Mouse (Mus musculus): ENCODE data around the gene Eif6. TPM values are rescaled to one million over a fixed set of nuclear protein-coding genes. Genes with fewer than 3 reads are reported as not detected.
A peak's percentile ranks its signal among the peaks of the same experiment; 100 is the strongest.

Eif6 gene
- 179 and 182 TPM in 2 replicates for polyA plus RNA-seq (2015; fragmentation: Nextera tagmentation; extraction: Ambion mirVana)

DNA sequence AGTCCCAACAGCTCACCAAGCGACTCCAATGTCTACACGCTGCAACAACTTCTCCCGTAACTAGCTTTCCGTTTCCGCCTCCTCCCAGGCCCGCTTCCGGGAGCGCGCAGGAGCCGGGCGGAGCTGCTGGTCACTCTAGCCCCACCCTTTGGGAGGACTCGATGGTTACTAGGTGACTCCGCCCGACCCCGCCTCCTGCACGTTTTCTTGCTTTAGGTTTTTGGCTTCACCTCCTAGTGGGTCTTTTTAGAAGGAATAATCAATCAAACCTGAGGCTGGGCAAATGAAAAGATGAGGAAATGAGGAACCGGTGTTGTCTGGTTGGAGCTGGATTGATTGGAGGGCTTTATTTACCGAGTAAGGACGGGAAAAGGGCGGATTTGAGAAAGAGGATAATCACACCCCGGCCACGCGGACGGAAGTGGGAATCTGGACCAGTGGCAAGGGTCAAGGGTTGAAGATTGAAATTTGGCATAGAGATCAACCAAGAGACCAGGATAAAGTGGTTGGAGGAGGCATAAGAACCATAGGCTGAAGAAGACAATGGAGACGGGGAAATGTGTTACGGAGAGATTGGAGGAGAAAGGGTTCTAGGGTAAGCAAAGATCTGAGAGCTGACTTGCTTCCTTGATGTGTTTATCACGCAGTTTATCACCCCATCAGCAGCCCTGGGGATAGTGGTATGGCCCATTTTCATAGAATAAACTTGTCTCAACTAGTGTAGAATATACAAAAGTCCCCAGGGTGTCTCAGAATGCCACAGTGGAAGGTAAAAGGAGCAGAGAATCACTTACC lies at the start of gene Eif6:
Eif6 (minus strand) TSS at position 296 of the 795 bp plus-strand sequence.
- peak within 1 kb of the TSS; percentile 88 for H3K27ac ChIP-seq
- H3K4me3 ChIP-seq (replicated peaks): peak within 1 kb of the TSS; percentile 85
- peaks cover 28% of the 10 kb centered on the region for H3K4me1 ChIP-seq (replicated peaks)
- H3K27me3 ChIP-seq: no peaks in the 10 kb centered on the region
- H3K4me2 ChIP-seq: peak within 1 kb of the TSS; percentile 86
- peaks cover 24% of the 10 kb centered on the region for H3K36me3 ChIP-seq
- peak within 1 kb of the TSS; percentile 88 for H3K9ac ChIP-seq
- DNase-seq (peak; percentile 71), ATAC-seq (ENCODE audit: low read depth) (peak; percentile 91)
- no peaks in the 10 kb centered on the region for H3K9me3 ChIP-seq (replicated peaks)
- WGBS (ENCODE audit: insufficient replicate concordance): 1% methylated on average over 27 of the region's 27 CpGs

DNA sequence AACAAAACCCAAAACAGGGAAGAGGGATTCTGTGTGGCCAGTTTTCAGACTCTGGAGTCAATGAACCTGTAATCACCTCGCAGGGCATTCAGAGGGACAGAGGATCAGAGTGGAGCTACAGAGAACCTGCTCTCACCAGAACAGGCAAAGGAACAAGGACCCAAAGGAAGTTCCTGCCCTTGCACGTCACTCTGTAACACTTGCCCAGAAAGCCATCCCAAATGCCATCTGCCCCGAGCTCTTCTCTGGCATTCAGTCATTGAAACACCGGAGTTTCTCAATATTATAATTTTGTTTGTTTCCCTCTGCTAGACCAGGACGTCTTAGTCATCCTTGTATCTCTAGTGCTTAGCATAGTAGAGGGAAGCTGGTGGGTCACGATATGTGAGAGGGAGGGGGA lies 46.9 kb upstream of the Eif6 start:
- no peaks in the 10 kb centered on the region for H3K9me3 ChIP-seq (replicated peaks)
- DNase-seq: no peak
- ATAC-seq (ENCODE audit: low read depth): no peak

DNA sequence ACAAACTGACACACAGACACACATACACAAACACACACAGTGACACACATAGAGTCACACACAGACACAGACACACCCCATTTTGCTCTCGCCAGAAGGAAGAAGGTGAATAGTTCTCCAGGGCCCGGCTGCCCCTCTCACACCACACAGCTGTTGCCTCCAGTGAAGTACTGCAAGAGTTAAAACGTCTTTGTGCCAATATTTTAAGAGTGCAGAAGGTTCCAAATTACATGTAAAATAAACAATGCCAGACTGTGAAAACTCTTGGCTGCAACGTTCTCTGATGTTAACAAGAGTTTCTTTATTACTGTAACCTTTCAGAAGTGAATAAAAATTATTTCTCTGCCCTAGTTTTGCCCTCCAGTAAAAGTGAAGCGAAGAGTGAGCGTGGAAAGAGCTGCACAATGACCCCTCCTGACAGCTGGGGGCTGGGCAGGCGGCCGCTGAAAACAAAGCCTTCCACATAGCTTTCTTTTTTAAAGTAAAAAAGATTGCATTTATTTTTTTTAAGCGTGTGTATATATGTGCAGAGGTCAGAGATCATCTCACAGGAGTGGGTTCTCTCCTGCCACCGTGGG lies 46.3 kb upstream of the Eif6 start:
- Histone ChIP-seq H3K27ac (no peak overlapping the region), H3K4me2 (no peak overlapping the region), H3K9me3 (replicated peaks) (no peaks in the 10 kb centered on the region), H3K4me3 (replicated peaks) (no peak overlapping the region), H3K9ac (no peak overlapping the region), H3K4me1 (replicated peaks) (no peaks in the 10 kb centered on the region), H3K27me3 (no peaks in the 10 kb centered on the region), H3K36me3 (peaks cover 43% of the 10 kb centered on the region)
- ATAC-seq (ENCODE audit: low read depth) (no peak), DNase-seq (no peak)
- WGBS (ENCODE audit: insufficient replicate concordance): 74% methylated on average over 10 of the region's 10 CpGs

More for the DNA sequence above, 46.9 kb upstream of the Eif6 start:
- Histone ChIP-seq H3K4me3 (replicated peaks) (no peak overlapping the region), H3K27me3 (no peaks in the 10 kb centered on the region), H3K36me3 (peaks cover 39% of the 10 kb centered on the region), H3K4me2 (no peak overlapping the region), H3K9ac (no peak overlapping the region), H3K4me1 (replicated peaks) (no peaks in the 10 kb centered on the region), H3K27ac (no peak overlapping the region)
- WGBS (ENCODE audit: insufficient replicate concordance): 73% methylated on average over 6 of the region's 6 CpGs

DNA sequence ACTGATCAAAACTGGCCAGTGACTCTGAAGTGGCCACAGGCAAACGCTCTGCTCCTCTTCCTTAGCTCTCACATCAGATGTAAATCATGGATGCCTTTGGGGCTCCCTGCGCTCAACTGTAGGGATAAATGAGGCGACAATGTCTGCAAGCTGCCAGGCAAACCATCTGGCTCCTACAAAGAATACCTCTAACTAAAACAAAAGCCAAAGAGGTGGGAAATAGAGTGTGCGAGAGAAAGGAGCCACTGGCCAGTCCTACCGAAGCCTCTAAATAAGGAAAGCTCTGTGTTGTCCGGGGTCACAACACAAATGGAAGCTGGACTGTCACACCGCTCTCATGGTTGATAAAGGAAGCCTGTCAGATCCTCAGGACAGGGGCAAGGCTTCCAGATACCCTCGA lies 45.8 kb upstream of the Eif6 start:
- H3K4me3 ChIP-seq (replicated peaks): no peak overlapping the region
- H3K4me2 ChIP-seq: no peak overlapping the region
- H3K9me3 ChIP-seq (replicated peaks): no peaks in the 10 kb centered on the region
- ATAC-seq (ENCODE audit: low read depth) (no peak), DNase-seq (no peak)
- H3K36me3 ChIP-seq: peaks cover 47% of the 10 kb centered on the region
- no peaks in the 10 kb centered on the region for H3K27me3 ChIP-seq
- H3K4me1 ChIP-seq (replicated peaks): no peaks in the 10 kb centered on the region
- H3K9ac ChIP-seq: no peak overlapping the region
- 78% methylated on average over 8 of the region's 8 CpGs for WGBS (ENCODE audit: insufficient replicate concordance)
- no peak overlapping the region for H3K27ac ChIP-seq

DNA sequence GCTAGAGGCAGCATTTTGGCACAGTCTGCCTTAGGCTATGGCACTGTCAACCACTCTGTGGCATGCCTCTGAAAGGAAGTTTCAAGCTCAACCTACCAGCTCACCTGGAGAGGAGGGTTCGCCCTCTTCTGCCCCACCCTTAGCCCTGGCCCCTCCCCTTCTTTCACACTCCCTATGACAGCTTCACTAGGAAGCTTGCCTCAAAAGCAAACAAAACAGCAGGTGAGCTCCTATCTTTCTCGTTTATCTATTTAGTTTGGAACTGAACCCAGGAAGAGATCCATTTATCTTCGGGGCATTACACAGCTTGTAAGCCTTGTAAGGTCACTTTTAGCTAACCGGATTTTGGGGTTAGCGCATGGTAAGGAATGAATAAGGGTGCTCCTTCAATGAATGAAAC lies 43.0 kb upstream of the Eif6 start:
- H3K4me3 ChIP-seq (replicated peaks): no peak overlapping the region
- no peaks in the 10 kb centered on the region; the same call in 1 of the 2 replicates for H3K4me1 ChIP-seq (replicated peaks)

DNA sequence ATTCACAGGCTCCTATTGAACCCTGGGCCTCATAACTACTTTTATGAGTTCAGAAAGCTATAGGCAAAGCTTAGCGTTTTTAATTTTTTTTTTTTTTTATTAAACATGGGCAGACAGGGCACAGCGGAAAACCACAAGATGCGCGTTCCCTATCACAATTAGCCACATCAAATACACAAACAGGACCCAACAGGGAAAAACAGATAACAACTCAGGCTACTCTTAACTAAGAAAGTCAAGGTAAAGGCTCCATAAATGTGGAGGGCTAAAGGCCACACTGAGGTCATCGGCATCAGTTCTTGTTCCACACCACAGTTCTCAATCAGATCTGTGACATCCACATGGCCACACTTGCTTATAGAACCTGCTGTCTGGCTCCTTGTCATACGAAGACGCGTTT lies 41.6 kb upstream of the Eif6 start:
- no peaks in the 10 kb centered on the region for H3K27me3 ChIP-seq
- peaks cover 23% of the 10 kb centered on the region for H3K36me3 ChIP-seq
- no peak overlapping the region for H3K4me3 ChIP-seq (replicated peaks)
- no peaks in the 10 kb centered on the region; the same call in 1 of the 2 replicates for H3K4me1 ChIP-seq (replicated peaks)
- H3K9me3 ChIP-seq (replicated peaks): no peaks in the 10 kb centered on the region
- H3K4me2 ChIP-seq: no peak overlapping the region
- DNase-seq (no peak), ATAC-seq (ENCODE audit: low read depth) (no peak)
- H3K27ac ChIP-seq: no peak overlapping the region
- WGBS (ENCODE audit: insufficient replicate concordance): 82% methylated on average over 8 of the region's 8 CpGs
- no peak overlapping the region for H3K9ac ChIP-seq

More for the DNA sequence above, 43.0 kb upstream of the Eif6 start:
- DNase-seq: no peak
- no peak overlapping the region for H3K4me2 ChIP-seq
- no peak for ATAC-seq (ENCODE audit: low read depth)
- H3K27me3 ChIP-seq: no peaks in the 10 kb centered on the region
- WGBS (ENCODE audit: insufficient replicate concordance): 63% methylated on average over 5 of the region's 5 CpGs
- peaks cover 30% of the 10 kb centered on the region for H3K36me3 ChIP-seq
- H3K9me3 ChIP-seq (replicated peaks): no peaks in the 10 kb centered on the region
- no peak overlapping the region for H3K27ac ChIP-seq
- H3K9ac ChIP-seq: no peak overlapping the region

DNA sequence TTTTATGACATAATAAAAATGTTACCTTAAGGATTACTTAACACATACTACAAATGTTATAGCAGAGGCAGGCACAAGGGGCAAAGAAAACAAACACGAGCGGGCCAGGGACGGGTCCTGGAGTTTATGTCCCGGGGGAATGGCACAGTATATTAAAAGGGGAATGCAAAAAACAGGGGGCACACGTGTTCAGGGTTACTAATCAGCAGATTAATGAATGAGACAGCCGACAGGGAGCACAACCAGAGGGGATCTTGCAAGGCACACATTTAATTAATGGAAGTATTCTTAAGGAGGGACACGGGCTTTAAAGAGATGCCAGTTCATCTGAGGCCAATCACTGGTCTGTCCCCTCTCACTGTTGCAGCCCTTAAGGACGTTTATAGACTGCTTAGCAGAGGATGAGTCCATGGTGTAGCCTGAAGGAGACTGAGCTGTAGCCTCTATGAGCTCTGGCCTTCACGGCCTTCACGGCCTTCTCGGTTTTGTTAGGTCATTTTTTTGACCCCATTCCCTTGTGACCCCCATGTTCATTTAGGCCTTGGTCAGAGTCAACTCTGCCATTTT lies 36.7 kb upstream of the Eif6 start:
- peaks cover 20% of the 10 kb centered on the region for H3K36me3 ChIP-seq
- H3K27me3 ChIP-seq: no peaks in the 10 kb centered on the region
- H3K4me2 ChIP-seq: no peak overlapping the region
- H3K27ac ChIP-seq: no peak overlapping the region
- ATAC-seq (ENCODE audit: low read depth) (no peak), DNase-seq (no peak)
- H3K4me1 ChIP-seq (replicated peaks): no peaks in the 10 kb centered on the region; the same call in 1 of the 2 replicates
- H3K9ac ChIP-seq: no peak overlapping the region
- 77% methylated on average over 11 of the region's 11 CpGs for WGBS (ENCODE audit: insufficient replicate concordance)
- H3K4me3 ChIP-seq (replicated peaks): no peak overlapping the region
- H3K9me3 ChIP-seq (replicated peaks): no peaks in the 10 kb centered on the region

DNA sequence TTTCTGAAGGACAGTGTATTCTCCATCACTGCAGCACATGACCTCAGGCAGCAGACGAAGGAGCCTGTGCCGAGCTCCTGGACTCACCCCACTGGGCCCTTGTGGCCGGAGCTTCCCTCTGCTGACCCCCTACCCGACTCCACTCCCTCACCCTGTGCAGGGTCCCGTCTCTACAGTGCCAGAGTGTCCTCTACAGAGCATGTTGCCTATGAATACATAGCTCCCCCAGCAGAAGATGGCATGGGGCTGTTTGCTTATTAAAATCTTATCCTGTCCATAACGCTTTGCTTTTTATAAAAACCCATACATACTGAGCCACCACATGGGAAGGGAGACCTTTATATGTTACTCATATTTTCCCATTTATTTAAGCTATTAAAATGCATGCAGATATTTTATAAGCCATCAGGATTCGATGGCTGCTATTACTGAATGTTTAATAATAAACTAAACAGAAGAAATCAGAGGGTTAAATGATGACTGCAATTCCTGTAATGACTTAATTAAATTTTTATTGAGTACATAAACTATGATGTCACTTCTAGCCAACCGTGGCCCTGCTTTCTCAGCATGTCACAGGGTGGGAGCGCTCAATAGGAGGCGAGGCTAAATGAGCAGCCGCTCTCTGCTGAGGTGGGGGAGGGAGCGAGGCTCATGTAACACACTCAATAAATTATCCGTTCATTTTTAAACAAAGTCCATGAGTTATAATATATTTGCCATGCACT lies 36.0 kb upstream of the Eif6 start:
- H3K27ac ChIP-seq: no peak overlapping the region
- no peak overlapping the region for H3K9ac ChIP-seq
- no peaks in the 10 kb centered on the region; the same call in 1 of the 2 replicates for H3K4me1 ChIP-seq (replicated peaks)
- no peaks in the 10 kb centered on the region for H3K9me3 ChIP-seq (replicated peaks)
- WGBS (ENCODE audit: insufficient replicate concordance): 84% methylated on average over 13 of the region's 13 CpGs
- no peak for DNase-seq
- no peaks in the 10 kb centered on the region for H3K27me3 ChIP-seq
- H3K4me2 ChIP-seq: no peak overlapping the region
- peaks cover 21% of the 10 kb centered on the region for H3K36me3 ChIP-seq
- no peak for ATAC-seq (ENCODE audit: low read depth)
- H3K4me3 ChIP-seq (replicated peaks): no peak overlapping the region

DNA sequence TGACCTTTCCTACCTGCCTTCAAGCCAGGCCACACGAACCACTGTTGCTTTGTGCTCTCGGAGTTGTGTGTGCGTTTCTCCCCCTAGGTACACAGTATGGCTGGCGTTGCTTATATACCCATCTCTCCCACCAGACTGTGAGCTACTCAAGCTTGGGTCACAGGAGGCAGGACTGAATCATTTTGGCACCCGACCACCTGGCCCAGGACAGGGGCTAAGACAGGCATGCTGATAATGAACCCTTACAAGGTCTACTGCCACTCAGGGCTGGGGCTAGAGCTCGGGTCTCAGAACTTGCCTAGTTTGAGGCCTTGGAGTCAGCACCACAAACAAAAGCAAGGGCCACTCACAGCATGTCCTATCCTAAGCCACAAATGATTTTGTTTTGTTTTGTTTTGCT lies 34.9 kb upstream of the Eif6 start:
- Histone ChIP-seq H3K4me2 (no peak overlapping the region), H3K9me3 (replicated peaks) (no peaks in the 10 kb centered on the region), H3K4me1 (replicated peaks) (no peaks in the 10 kb centered on the region; the same call in 1 of the 2 replicates), H3K27ac (no peak overlapping the region), H3K27me3 (no peaks in the 10 kb centered on the region), H3K36me3 (peaks cover 26% of the 10 kb centered on the region), H3K9ac (no peak overlapping the region), H3K4me3 (replicated peaks) (no peak overlapping the region)
- DNase-seq (no peak), ATAC-seq (ENCODE audit: low read depth) (no peak)
- WGBS (ENCODE audit: insufficient replicate concordance): 80% methylated on average over 6 of the region's 6 CpGs

DNA sequence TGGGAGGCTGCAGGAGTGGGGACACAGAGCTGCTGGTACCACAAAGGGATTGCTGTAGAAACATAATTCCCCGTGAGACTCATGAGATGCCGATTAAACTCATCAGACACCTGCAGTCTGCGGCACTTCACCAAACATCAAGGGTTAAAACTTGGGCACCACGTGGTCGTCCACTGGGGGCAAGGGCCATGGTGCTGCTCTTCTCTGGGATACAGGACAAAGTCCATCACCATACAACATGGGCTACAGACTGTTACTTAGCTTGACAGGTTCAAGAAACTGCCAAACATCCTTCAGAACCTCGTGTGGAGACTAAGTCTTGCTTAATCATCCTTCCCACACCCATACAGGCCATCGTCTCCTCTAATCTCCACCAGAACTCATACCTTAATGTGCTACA lies 33.4 kb upstream of the Eif6 start:
- Histone ChIP-seq H3K36me3 (peaks cover 32% of the 10 kb centered on the region), H3K9ac (no peak overlapping the region), H3K4me2 (no peak overlapping the region), H3K9me3 (replicated peaks) (no peaks in the 10 kb centered on the region), H3K27ac (no peak overlapping the region), H3K4me3 (replicated peaks) (no peak overlapping the region), H3K27me3 (no peaks in the 10 kb centered on the region), H3K4me1 (replicated peaks) (no peaks in the 10 kb centered on the region)
- ATAC-seq (ENCODE audit: low read depth) (no peak), DNase-seq (no peak)
- 63% methylated on average over 7 of the region's 7 CpGs for WGBS (ENCODE audit: insufficient replicate concordance)

DNA sequence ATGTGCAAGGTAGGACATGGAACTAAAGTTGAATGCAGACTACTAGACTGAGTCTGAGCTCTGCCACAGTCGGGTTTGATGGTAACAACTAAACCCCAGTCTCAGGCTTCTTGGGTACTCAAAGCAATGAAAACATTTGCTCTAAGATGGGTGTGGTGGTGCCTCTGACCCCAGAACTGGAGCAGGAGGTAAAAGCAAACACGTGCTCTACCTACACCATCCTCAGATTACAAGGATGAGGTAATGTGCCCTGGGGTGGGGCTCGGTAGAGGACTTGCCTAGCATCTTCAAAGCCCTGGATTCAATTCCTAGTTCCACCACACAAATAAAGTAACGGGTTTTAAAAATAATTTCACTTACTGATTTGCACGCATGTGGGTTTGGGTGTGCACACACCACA lies 25.8 kb upstream of the Eif6 start:
- H3K4me2 ChIP-seq: no peak overlapping the region
- no peaks in the 10 kb centered on the region for H3K27me3 ChIP-seq
- no peaks in the 10 kb centered on the region for H3K9me3 ChIP-seq (replicated peaks)
- H3K4me3 ChIP-seq (replicated peaks): no peak overlapping the region
- H3K9ac ChIP-seq: no peak overlapping the region
- ATAC-seq (ENCODE audit: low read depth): no peak
- peaks cover 71% of the 10 kb centered on the region for H3K36me3 ChIP-seq
- WGBS (ENCODE audit: insufficient replicate concordance): 79% methylated on average over 5 of the region's 5 CpGs
- peaks cover 17% of the 10 kb centered on the region for H3K4me1 ChIP-seq (replicated peaks)
- H3K27ac ChIP-seq: no peak overlapping the region
- DNase-seq: no peak

Data from liver, embryonic 13.5 days (tissue).